Mouse (Mus musculus) CH12.LX (cell line): ENCODE measurements at regions not wholly inside any gene's neighbourhood (a gene's known extent, or its start where the extent isn't known, plus 50 kb on each side); places are given as distances from the start of the nearest gene placed in this dataset.

Source experiments
- DNase-seq: peaks from one replicate; pipeline ENCODE4 v3.0.0-alpha.2; 2013; ENCODE audit errors: extremely low read depth
- H3K27ac ChIP-seq: 2 replicates; pipeline ENCODE4 v1.5.1; 2012; ENCODE audit warnings: low read depth, mild to moderate bottlenecking, control low read depth, moderate library complexity; ENCODE audit not compliant: insufficient read depth
- H3K27me3 ChIP-seq: replicated peaks from 2 replicates; pipeline ENCODE3; 2012; ENCODE audit warnings: inconsistent platforms
- H3K36me3 ChIP-seq, 2 experiments: replicated peaks in 1 of 2; 2 replicates each; pipeline versions ENCODE3 to v1.6.1; 2012; ENCODE audit warnings: inconsistent platforms in 1 of 2, low read length in 1 of 2, mild to moderate bottlenecking in 1 of 2, mixed read lengths in 1 of 2, moderate library complexity in 1 of 2; ENCODE audit not compliant: control insufficient read depth in 1 of 2, insufficient read depth in 1 of 2
- H3K4me1 ChIP-seq, 2 experiments: 2 replicates each; pipeline ENCODE4 v1.6.1; 2012; ENCODE audit warnings: inconsistent platforms in 1 of 2, moderate library complexity in 1 of 2; ENCODE audit not compliant: insufficient read depth in 2 of 2, control insufficient read depth in 1 of 2
- H3K4me2 ChIP-seq: 2 replicates; pipeline ENCODE4 v1.6.1; 2012; ENCODE audit warnings: low read depth, mild to moderate bottlenecking, control low read depth; ENCODE audit not compliant: poor library complexity, insufficient read depth, severe bottlenecking
- H3K4me3 ChIP-seq, 3 experiments: fragments of 150-350 bp in 1 of 3; sonication (generic) in 1 of 3; replicated peaks in 1 of 3; 2 replicates each; pipeline versions ENCODE3 to v1.5.1; 2011 to 2012; ENCODE audit warnings: low read depth in 2 of 3, low read length in 2 of 3, mild to moderate bottlenecking in 2 of 3, moderate library complexity in 2 of 3, control low read depth in 1 of 3, improper control_type of control experiment in 1 of 3, inconsistent platforms in 1 of 3, mixed read lengths in 1 of 3; ENCODE audit not compliant: poor library complexity in 1 of 3
- H3K79me2 ChIP-seq: replicated peaks from 2 replicates; pipeline ENCODE4 v1.6.1; 2012; ENCODE audit warnings: mild to moderate bottlenecking, moderate library complexity; ENCODE audit not compliant: control insufficient read depth, poor library complexity, insufficient read depth, severe bottlenecking; ENCODE audit errors: extremely low read depth
- H3K9ac ChIP-seq: 2 replicates; pipeline ENCODE4 v1.6.1; 2012; ENCODE audit warnings: low read depth, mild to moderate bottlenecking, control low read depth, moderate library complexity; ENCODE audit not compliant: insufficient read depth
- H3K9me3 ChIP-seq: replicated peaks from 2 replicates; pipeline ENCODE3; 2012; ENCODE audit warnings: low read length, inconsistent platforms, mixed read lengths
- CHD1 ChIP-seq: IDR thresholded peaks from 2 replicates; pipeline ENCODE4 v1.6.1; 2012; ENCODE audit warnings: low read depth, low read length, improper control_type of control experiment, inconsistent platforms
- CHD2 ChIP-seq: IDR thresholded peaks from 2 replicates; pipeline ENCODE4 v1.6.1; 2011; ENCODE audit warnings: low read length, improper control_type of control experiment
- CTCF ChIP-seq, 2 experiments: IDR thresholded peaks in 1 of 2; conservative IDR thresholded peaks in 1 of 2; 2 replicates each; pipeline ENCODE4 v1.5.1; 2011 to 2012; ENCODE audit warnings: low read depth in 2 of 2, low read length in 2 of 2, improper control_type of control experiment in 1 of 2, inconsistent platforms in 1 of 2, mild to moderate bottlenecking in 1 of 2, moderate library complexity in 1 of 2
- EP300 ChIP-seq: IDR thresholded peaks from 2 replicates; pipeline ENCODE4 v1.6.1; 2011; ENCODE audit warnings: low read length, improper control_type of control experiment
- ETS1 ChIP-seq: conservative IDR thresholded peaks from 2 replicates; pipeline ENCODE4 v1.6.1; 2012; ENCODE audit warnings: low read depth, mild to moderate bottlenecking, inconsistent platforms, low read length, improper control_type of control experiment, moderate library complexity
- IRF4 ChIP-seq: IDR thresholded peaks from 2 replicates; pipeline ENCODE4 v1.6.1; 2014; ENCODE audit warnings: low read depth, mild to moderate bottlenecking, inconsistent platforms, low read length, improper control_type of control experiment
- JUND ChIP-seq: conservative IDR thresholded peaks from 2 replicates; pipeline ENCODE4 v1.6.1; 2011; ENCODE audit warnings: low read depth, low read length, improper control_type of control experiment
- KAT2A ChIP-seq: IDR thresholded peaks from 2 replicates; pipeline ENCODE4 v1.6.1; 2012; ENCODE audit warnings: low read length, improper control_type of control experiment, inconsistent platforms; ENCODE audit not compliant: insufficient replicate concordance
- MAFK ChIP-seq: IDR thresholded peaks from 2 replicates; pipeline ENCODE4 v1.6.1; 2011; ENCODE audit warnings: low read length, improper control_type of control experiment; ENCODE audit not compliant: insufficient replicate concordance
- MEF2A ChIP-seq: IDR thresholded peaks from 2 replicates; pipeline ENCODE4 v1.6.1; 2014; ENCODE audit warnings: low read depth, mild to moderate bottlenecking, inconsistent platforms, low read length, improper control_type of control experiment, borderline replicate concordance
- MYC ChIP-seq: IDR thresholded peaks from 2 replicates; pipeline ENCODE4 v1.6.1; 2011; ENCODE audit warnings: low read depth, mild to moderate bottlenecking, improper control_type of control experiment, low read length
- NRF1 ChIP-seq: IDR thresholded peaks from 2 replicates; pipeline ENCODE4 v1.6.1; 2014; ENCODE audit warnings: low read depth, mild to moderate bottlenecking, inconsistent platforms, low read length, improper control_type of control experiment, moderate library complexity
- PAX5 ChIP-seq: IDR thresholded peaks from 2 replicates; pipeline ENCODE4 v1.6.1; 2012; ENCODE audit warnings: low read length, inconsistent platforms, mixed read lengths
- RCOR1 ChIP-seq: conservative IDR thresholded peaks from 2 replicates; pipeline ENCODE4 v1.6.1; 2012; ENCODE audit warnings: low read depth, mild to moderate bottlenecking, inconsistent platforms, low read length, improper control_type of control experiment
- TCF12 ChIP-seq: IDR thresholded peaks from 2 replicates; pipeline ENCODE4 v1.6.1; 2014; ENCODE audit warnings: low read depth, mild to moderate bottlenecking, inconsistent platforms, low read length, improper control_type of control experiment
- USF2 ChIP-seq: conservative IDR thresholded peaks from 2 replicates; pipeline ENCODE4 v1.6.1; 2011; ENCODE audit warnings: low read depth, low read length, improper control_type of control experiment
- ZNF384 ChIP-seq: IDR thresholded peaks from 2 replicates; pipeline ENCODE4 v1.6.1; 2012; ENCODE audit warnings: low read depth, low read length, improper control_type of control experiment, inconsistent platforms
- dilution Hi-C: fragments of 300-500 bp; cut with MboI; formaldehyde crosslinking; loops from 2 replicates; pipeline ENCODE4 v1.14.3; 2020; ENCODE audit warnings: low sequenced_read_pairs; ENCODE audit not compliant: extremely low pct_unique_long_range_greater_than_20kb, extremely low pct_ligation_motif_present
- in situ Hi-C: fragments of 300-500 bp; cut with MboI; formaldehyde crosslinking; loops from 3 replicates; pipeline ENCODE4 v1.14.3; 2019; ENCODE audit warnings: low sequenced_read_pairs, low pct_ligation_motif_present, low pct_unique_long_range_greater_than_20kb, mixed read lengths

DNA sequence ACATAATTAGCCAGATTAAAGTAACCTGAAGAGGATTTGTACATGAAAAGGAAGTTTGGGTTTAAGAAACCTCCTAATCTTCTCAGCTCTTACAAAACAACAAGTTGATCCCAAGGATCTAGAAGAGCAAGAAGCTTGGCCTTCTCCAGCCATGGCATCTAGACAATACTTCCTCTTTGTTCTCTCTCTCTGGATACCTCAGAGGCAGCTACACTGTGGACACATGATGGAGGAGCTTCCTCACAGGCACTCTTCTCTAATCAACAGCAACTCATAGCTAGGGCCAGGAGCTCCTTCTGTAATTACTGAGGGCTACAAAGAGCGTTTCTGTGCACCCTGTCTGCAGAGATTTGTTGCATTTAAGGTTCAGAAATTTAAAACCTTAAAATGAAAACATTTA, 79.9 kb downstream of the Ccdc71l start:
- no peak for TF ChIP-seq JUND
- TF ChIP-seq MYC = no peak
- Histone ChIP-seq H3K4me3 (no peak overlapping the region), H3K9me3 (no peaks in the 10 kb centered on the region), H3K9ac (no peak overlapping the region), H3K27ac (no peak overlapping the region), H3K27me3 (no peaks in the 10 kb centered on the region), H3K36me3 (no peaks in the 10 kb centered on the region), H3K4me2 (no peak overlapping the region), H3K4me1 (no peaks in the 10 kb centered on the region), H3K79me2 (no peaks in the 10 kb centered on the region)
- dilution Hi-C loops (no loop called here), in situ Hi-C loops (no loop called here)
- no peak for DNase-seq

DNA sequence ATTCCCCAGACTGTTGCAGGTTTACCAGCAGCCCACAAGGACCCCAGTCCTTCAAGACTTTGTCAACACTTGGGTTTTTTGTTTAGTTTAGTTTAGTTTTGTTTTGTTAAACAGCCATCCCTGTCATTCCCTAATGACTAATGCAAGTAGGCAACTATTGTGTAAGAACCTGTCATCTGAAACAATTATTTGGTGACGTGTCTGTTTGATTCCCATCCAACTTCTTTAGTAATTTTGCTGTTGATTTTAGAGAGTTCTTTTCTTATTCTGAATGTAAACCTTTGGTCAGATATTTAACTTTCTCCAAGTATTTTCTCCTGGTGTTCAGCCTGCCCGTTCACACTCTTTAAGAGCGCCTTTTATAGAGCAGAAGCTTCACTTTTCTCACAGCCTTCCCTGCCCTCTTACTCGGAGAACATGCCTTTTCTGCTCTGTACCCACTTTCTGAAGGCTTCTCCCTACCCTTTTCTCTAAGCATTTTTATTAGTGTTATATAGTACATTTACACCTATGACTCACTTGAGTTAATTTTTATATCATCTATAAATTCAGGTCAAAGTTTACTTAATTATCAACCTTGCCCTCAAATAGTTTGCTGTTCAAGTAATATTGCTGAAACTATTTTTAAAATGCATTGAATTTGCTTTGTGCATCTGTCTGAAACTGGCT, 82.0 kb downstream of the Ccdc71l start:
- no peak overlapping the region for H3K4me3 ChIP-seq
- TF ChIP-seq TCF12 = no peak
- no peak for TF ChIP-seq RCOR1
- no peak for TF ChIP-seq PAX5
- TF ChIP-seq CHD1 = no peak
- no peak for TF ChIP-seq MEF2A
- TF ChIP-seq EP300 = no peak
- TF ChIP-seq IRF4 = no peak
- TF ChIP-seq ZNF384 = no peak
- TF ChIP-seq NRF1 = no peak
- no peak for TF ChIP-seq CHD2
- no peak for TF ChIP-seq ETS1
- TF ChIP-seq KAT2A = no peak
- no peak for TF ChIP-seq MAFK
- TF ChIP-seq USF2 = no peak
- no peak for TF ChIP-seq CTCF (conservative IDR thresholded peaks at IDR 0.05 in 1 of 2, IDR thresholded peaks at IDR 0.05 in 1 of 2; ENCODE audit: low read depth in 2 of 2, low read length in 2 of 2)
- in situ Hi-C loops (no loop called here), dilution Hi-C loops (no loop called here)
- no peak overlapping the region for H3K27ac ChIP-seq
- DNase-seq = no peak
- H3K4me2 ChIP-seq = no peak overlapping the region
- no peaks in the 10 kb centered on the region for H3K27me3 ChIP-seq
- no peaks in the 10 kb centered on the region for H3K9me3 ChIP-seq
- no peaks in the 10 kb centered on the region for H3K4me1 ChIP-seq
- H3K79me2 ChIP-seq = no peaks in the 10 kb centered on the region
- no peaks in the 10 kb centered on the region for H3K36me3 ChIP-seq
- no peak overlapping the region for H3K9ac ChIP-seq
